Mouse (Mus musculus) CH12.LX (cell line): ENCODE results near the gene Tmed2.
A peak's percentile ranks its signal among the peaks of the same experiment; 100 is the strongest.
"Not testable (repeated sequence)": the region's sequence is repeated elsewhere in the genome, so short reads cannot be mapped to it uniquely, and the experiment has no call there.

Experiments used
- BHLHE40 ChIP-seq: IDR thresholded peaks from 2 replicates; pipeline ENCODE4 v1.6.1; 2011; ENCODE audit warnings: mild to moderate bottlenecking, low read depth, low read length, improper control_type of control experiment
- CHD2 ChIP-seq: IDR thresholded peaks from 2 replicates; pipeline ENCODE4 v1.6.1; 2011; ENCODE audit warnings: low read length, improper control_type of control experiment
- CTCF ChIP-seq, 2 experiments: IDR thresholded peaks in 1 of 2; conservative IDR thresholded peaks in 1 of 2; 2 replicates each; pipeline ENCODE4 v1.5.1; 2011 to 2012; ENCODE audit warnings: low read depth in 2 of 2, low read length in 2 of 2, improper control_type of control experiment in 1 of 2, inconsistent platforms in 1 of 2, mild to moderate bottlenecking in 1 of 2, moderate library complexity in 1 of 2
- KAT2A ChIP-seq: IDR thresholded peaks from 2 replicates; pipeline ENCODE4 v1.6.1; 2012; ENCODE audit warnings: low read length, improper control_type of control experiment, inconsistent platforms; ENCODE audit not compliant: insufficient replicate concordance
- MAX ChIP-seq: IDR thresholded peaks from 2 replicates; pipeline ENCODE4 v1.6.1; 2011; ENCODE audit warnings: low read length, improper control_type of control experiment
- MAZ ChIP-seq: IDR thresholded peaks from 2 replicates; pipeline ENCODE4 v1.6.1; 2012; ENCODE audit warnings: low read depth, mild to moderate bottlenecking, inconsistent platforms, low read length, improper control_type of control experiment, moderate library complexity
- MYC ChIP-seq: IDR thresholded peaks from 2 replicates; pipeline ENCODE4 v1.6.1; 2011; ENCODE audit warnings: low read depth, mild to moderate bottlenecking, improper control_type of control experiment, low read length
- POLR2A ChIP-seq: IDR thresholded peaks from 2 replicates; pipeline ENCODE4 v1.6.1; 2011; ENCODE audit warnings: low read depth, mild to moderate bottlenecking, improper control_type of control experiment, low read length
- POLR2AphosphoS2 ChIP-seq: IDR thresholded peaks from 2 replicates; pipeline ENCODE4 v1.6.1; 2011; ENCODE audit warnings: low read depth, low read length, improper control_type of control experiment
- RAD21 ChIP-seq: IDR thresholded peaks from 2 replicates; pipeline ENCODE4 v1.6.1; 2011; ENCODE audit warnings: low read depth, mild to moderate bottlenecking, low read length, improper control_type of control experiment, moderate library complexity
- TCF12 ChIP-seq: IDR thresholded peaks from 2 replicates; pipeline ENCODE4 v1.6.1; 2014; ENCODE audit warnings: low read depth, mild to moderate bottlenecking, inconsistent platforms, low read length, improper control_type of control experiment
- ZC3H11A ChIP-seq: IDR thresholded peaks from 2 replicates; pipeline ENCODE4 v1.6.1; 2012; ENCODE audit warnings: low read depth, mild to moderate bottlenecking, inconsistent platforms, low read length, improper control_type of control experiment
- ZKSCAN1 ChIP-seq: IDR thresholded peaks from 2 replicates; pipeline ENCODE4 v1.6.1; 2012; ENCODE audit warnings: low read depth, inconsistent platforms, low read length, improper control_type of control experiment, borderline replicate concordance
- ZNF384 ChIP-seq: IDR thresholded peaks from 2 replicates; pipeline ENCODE4 v1.6.1; 2012; ENCODE audit warnings: low read depth, low read length, improper control_type of control experiment, inconsistent platforms

DNA sequence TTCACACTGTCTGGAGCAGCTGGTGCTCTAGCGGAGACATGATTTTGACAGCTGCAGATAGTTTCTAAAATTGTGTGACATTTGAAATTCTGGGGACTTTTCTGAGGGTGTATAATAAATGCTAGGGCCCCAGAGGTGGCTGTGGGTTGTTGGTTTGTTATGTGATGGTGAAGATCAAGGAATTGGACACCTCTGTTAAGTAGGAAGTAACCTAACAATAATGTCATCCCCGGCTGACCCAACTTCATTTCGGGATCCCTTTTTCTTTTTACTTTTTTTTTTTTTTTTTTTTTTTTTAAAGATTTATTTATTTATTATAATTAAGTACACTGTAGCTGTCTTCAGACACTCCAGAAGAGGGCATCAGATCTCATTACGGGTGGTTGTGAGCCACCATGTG is 10.2 kb downstream of the Tmed2 start:
- not testable (repeated sequence) for TF ChIP-seq CTCF (conservative IDR thresholded peaks at IDR 0.05 in 1 of 2, IDR thresholded peaks at IDR 0.05 in 1 of 2; ENCODE audit: low read depth in 2 of 2, low read length in 2 of 2); ZC3H11A; POLR2AphosphoS2; POLR2A; BHLHE40; MAX; MAZ; TCF12; CHD2; RAD21; ZKSCAN1; KAT2A; MYC
- TF ChIP-seq ZNF384 = peak; percentile 45; the same call in 1 of the 2 replicates
